Mouse (Mus musculus) limb, embryonic 12.5 days (tissue): ENCODE results near the gene BC037034. TPM values are rescaled to one million over a fixed set of nuclear protein-coding genes. Genes with fewer than 3 reads are reported as not detected.

Experiments
- ATAC-seq: fragments of 200-750 bp; cut with Nextera tagmentation; 2 replicates; pipeline ENCODE4 v1.8.0; 2017; ENCODE audit warnings: low read depth, moderate TSS enrichment; ENCODE audit not compliant: insufficient number of reproducible peaks, insufficient read depth, low FRiP score, low TSS enrichment
- H3K27ac ChIP-seq: fragments of 300-500 bp; sonication (generic); 2 replicates; pipeline ENCODE4 v1.5.1; 2016; ENCODE audit warnings: mild to moderate bottlenecking, moderate library complexity
- H3K27me3 ChIP-seq: fragments of 300-500 bp; sonication (generic); 2 replicates; pipeline ENCODE4 v1.6.1; 2016; ENCODE audit warnings: mild to moderate bottlenecking, moderate library complexity
- H3K36me3 ChIP-seq: fragments of 300-500 bp; sonication (generic); 2 replicates; pipeline ENCODE4 v1.6.1; 2016; ENCODE audit warnings: mild to moderate bottlenecking, moderate library complexity
- H3K4me1 ChIP-seq: fragments of 300-500 bp; sonication (generic); replicated peaks from 2 replicates; pipeline ENCODE4 v1.6.1; 2016
- H3K4me2 ChIP-seq: fragments of 300-500 bp; sonication (generic); 2 replicates; pipeline ENCODE4 v1.6.1; 2016; ENCODE audit warnings: mild to moderate bottlenecking, moderate library complexity
- H3K4me3 ChIP-seq: fragments of 300-500 bp; sonication (generic); replicated peaks from 2 replicates; pipeline ENCODE4 v1.5.1; 2016; ENCODE audit warnings: mild to moderate bottlenecking
- H3K9ac ChIP-seq: fragments of 300-500 bp; sonication (generic); replicated peaks from 2 replicates; pipeline ENCODE4 v1.6.1; 2016; ENCODE audit warnings: mild to moderate bottlenecking, moderate library complexity
- H3K9me3 ChIP-seq: fragments of 300-500 bp; sonication (generic); 2 replicates; pipeline ENCODE4 v1.6.1; 2016; ENCODE audit warnings: mild to moderate bottlenecking, moderate library complexity
- WGBS: fragments of 180-500 bp; shearing (Covaris S2); methylation state at CpG from one replicate; pipeline ENCODE4 v1.1.7; 2016; 5-methylcytosine and 5-hydroxymethylcytosine counted together
- polyA plus RNA-seq: library from polyadenylated mRNA; unstranded; fragments of >200 nt; fragmentation: Nextera tagmentation; extraction: Ambion mirVana; gene quantifications from 2 replicates; pipeline ENCODE4 v1.2.1, GENCODE M21; 2016

BC037034 gene
- 9.7 and 11.0 TPM in 2 replicates for polyA plus RNA-seq

DNA sequence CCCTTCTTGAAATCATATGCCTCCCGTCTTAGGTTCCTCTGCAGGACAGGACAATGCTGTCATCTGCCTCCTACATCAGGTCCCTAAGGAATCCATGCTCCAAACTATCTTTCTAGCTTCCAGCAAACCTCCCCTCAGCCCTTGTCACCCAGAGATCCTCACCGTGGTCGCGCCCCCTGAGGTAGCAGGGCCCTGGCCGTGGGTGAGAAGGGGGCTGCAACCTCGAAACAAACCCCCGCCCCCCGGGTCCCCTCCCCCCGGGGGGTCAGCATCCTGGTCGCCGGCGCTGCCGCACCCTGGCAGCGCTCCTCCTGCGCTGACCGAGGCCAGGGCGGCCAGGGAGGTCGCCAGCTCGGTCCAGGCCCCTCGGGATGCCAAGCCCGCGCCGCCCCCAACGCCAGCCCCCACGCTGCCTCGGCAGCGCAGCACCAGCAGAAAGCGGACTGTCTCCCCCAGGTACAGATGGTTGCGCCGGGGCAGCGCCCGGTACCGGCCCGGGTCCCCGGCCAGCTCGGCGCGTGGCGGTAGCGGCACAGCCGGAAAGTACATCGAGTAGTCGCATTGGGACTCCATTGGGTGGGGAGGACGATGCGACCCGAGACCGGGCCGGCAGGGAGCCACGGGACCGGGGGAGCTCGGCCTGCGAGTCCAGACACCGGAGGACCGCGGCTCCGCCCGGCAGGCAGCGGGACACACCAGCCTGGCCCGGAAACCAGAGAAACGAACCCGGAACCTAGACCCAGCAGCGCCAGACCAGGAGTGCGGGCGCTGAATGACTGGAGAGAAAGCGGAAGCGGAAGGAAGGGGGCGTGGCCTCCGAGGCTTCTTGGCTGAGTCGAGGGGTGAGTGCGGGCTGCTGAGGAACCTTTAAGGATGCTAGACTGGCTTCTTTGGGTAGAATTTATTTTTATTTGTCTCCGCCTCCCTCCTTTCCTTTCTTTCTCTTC lies at the start of gene BC037034:
TSS of gene BC037034 (minus strand) at position 774 of the 947 bp plus-strand sequence.
- Histone ChIP-seq H3K9ac (peak within 1 kb of the TSS; percentile 93), H3K27ac (peak within 1 kb of the TSS; percentile 76), H3K4me1 (peaks cover 13% of the 10 kb centered on the region), H3K4me3 (peak within 1 kb of the TSS; percentile 88), H3K4me2 (peak within 1 kb of the TSS; percentile 99), H3K9me3 (no peaks in the 10 kb centered on the region), H3K27me3 (no peaks in the 10 kb centered on the region), H3K36me3 (peaks cover 54% of the 10 kb centered on the region)
- peak; percentile 79 for ATAC-seq
- 1% methylated on average over 65 of the region's 71 CpGs for WGBS

DNA sequence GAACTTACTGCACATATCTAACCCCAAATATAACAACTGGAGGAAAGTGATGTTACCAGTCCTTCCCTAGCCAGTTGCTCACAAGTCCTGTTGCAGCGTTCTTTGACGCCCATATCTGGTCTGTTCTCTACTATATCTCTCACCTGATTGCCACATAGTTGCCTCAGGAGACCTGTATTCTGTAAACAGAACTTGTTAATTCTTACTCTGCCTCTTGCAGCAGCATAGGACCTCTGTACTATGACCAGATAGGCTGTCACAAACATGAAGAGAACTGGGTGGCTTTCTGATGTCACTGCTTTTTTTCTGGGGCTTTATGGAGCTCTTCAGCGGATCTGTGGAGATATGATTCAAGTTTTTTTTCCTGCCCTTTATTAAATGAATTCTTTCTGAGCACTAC lies 49.0 kb upstream of the BC037034 start:
- H3K27me3 ChIP-seq = no peaks in the 10 kb centered on the region
- no peaks in the 10 kb centered on the region for H3K4me1 ChIP-seq

DNA sequence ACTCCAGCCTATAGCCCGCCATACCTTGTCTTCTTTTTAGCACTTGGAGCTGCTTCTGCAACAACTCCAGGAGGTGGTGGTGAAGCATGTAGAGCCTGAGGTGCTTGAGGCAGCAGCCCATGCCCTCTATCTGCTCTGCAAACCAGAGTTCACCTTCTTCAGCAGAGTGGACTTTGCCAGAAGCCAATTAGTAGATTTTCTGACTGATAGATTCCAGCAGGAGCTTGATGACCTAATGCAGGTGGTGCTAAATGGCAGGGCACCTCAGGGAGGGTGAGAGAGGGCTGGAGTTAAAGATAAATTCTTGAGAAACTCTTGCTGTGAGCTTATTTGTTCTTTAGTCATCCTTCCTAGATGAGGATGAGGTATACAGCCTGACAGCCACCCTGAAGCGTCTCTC lies 35.8 kb upstream of the BC037034 start:
- no peak for ATAC-seq
- Histone ChIP-seq H3K27me3 (no peaks in the 10 kb centered on the region), H3K27ac (no peak overlapping the region), H3K4me3 (no peak overlapping the region), H3K4me1 (no peaks in the 10 kb centered on the region), H3K9me3 (no peaks in the 10 kb centered on the region), H3K36me3 (no peaks in the 10 kb centered on the region), H3K9ac (no peak overlapping the region), H3K4me2 (no peak overlapping the region)
- 81% methylated on average over 2 of the region's 2 CpGs for WGBS

More for the DNA sequence above, 49.0 kb upstream of the BC037034 start:
- Histone ChIP-seq H3K9ac (no peak overlapping the region), H3K27ac (no peak overlapping the region), H3K36me3 (no peaks in the 10 kb centered on the region), H3K4me2 (no peak overlapping the region), H3K9me3 (no peaks in the 10 kb centered on the region), H3K4me3 (no peak overlapping the region)
- no peak for ATAC-seq
- WGBS = 85% methylated on average over 3 of the region's 3 CpGs

DNA sequence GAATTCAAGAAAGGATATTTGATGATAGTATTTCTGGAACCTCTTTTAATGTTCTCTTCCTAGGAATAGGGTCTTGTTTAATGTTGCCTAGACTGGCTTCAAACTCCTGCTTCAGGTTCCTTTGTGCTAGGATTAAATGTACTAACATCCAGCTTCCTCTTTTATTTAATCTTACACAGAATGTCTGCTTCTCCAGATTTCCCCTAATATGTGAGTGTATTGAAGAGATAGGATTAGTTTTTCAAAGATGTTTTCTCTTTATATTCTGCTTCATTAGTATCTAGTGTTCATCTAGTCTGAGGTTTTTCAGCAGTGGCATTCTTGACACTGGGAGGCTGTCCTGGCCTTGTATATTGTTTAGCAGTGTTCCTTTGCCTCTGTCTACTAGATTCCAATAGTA lies 30.3 kb upstream of the BC037034 start:
- no peaks in the 10 kb centered on the region for H3K36me3 ChIP-seq
- no peak overlapping the region for H3K4me3 ChIP-seq
- no peaks in the 10 kb centered on the region for H3K4me1 ChIP-seq
- H3K9ac ChIP-seq = no peak overlapping the region
- H3K9me3 ChIP-seq = no peaks in the 10 kb centered on the region
- ATAC-seq = no peak
- H3K27me3 ChIP-seq = no peaks in the 10 kb centered on the region
- H3K4me2 ChIP-seq = no peak overlapping the region
- H3K27ac ChIP-seq = no peak overlapping the region

DNA sequence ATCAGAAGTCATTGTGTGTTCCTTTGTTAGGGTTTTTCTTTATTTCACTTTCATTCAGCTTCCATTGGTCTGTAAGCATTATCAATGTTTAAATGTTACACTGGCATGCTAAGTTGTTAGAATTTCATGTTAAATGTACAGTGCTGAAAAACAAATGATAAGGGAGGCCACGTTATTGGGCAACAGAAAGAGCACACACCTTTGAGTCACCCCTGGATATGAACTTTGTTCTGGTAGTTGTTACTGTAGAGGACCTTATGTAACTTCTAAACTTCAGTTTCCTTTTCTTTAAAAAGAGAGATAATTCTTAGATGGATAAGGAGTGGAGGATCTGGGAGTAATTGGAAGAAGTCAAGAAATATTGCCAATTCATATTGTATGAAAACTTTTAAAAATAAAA lies 27.8 kb upstream of the BC037034 start:
- no peak for ATAC-seq
- H3K9me3 ChIP-seq = no peaks in the 10 kb centered on the region
- no peak overlapping the region for H3K4me3 ChIP-seq
- no peaks in the 10 kb centered on the region for H3K27me3 ChIP-seq
- H3K4me1 ChIP-seq = no peaks in the 10 kb centered on the region
- H3K9ac ChIP-seq = no peak overlapping the region
- H3K36me3 ChIP-seq = no peaks in the 10 kb centered on the region
- no peak overlapping the region for H3K27ac ChIP-seq
- WGBS = 75% methylated on average over 1 of the region's 1 CpGs
- H3K4me2 ChIP-seq = no peak overlapping the region

DNA sequence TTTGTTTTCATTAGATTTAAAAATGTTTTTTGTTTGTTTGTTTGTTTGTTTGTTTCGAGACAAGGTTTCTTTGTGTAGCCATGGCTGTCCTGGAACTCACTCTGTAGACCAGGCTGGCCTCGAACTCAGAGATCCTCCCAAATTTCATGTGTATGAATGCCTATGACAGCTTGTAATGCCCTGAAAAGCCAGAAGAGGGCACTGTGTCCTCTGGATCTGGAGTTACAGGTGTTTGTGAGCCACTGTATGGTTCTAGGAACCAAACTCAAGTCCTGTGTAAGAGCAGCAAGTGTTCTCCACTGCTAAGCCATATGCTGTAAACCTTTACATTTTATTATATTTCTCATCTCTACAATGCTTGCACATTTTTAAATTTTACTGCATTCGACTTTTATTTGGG lies 24.0 kb upstream of the BC037034 start:
- Histone ChIP-seq H3K9me3 (no peaks in the 10 kb centered on the region), H3K36me3 (no peaks in the 10 kb centered on the region), H3K4me2 (no peak overlapping the region), H3K27ac (no peak overlapping the region), H3K4me3 (no peak overlapping the region), H3K9ac (no peak overlapping the region), H3K4me1 (no peaks in the 10 kb centered on the region), H3K27me3 (no peaks in the 10 kb centered on the region)
- 83% methylated on average over 3 of the region's 3 CpGs for WGBS
- no peak for ATAC-seq

DNA sequence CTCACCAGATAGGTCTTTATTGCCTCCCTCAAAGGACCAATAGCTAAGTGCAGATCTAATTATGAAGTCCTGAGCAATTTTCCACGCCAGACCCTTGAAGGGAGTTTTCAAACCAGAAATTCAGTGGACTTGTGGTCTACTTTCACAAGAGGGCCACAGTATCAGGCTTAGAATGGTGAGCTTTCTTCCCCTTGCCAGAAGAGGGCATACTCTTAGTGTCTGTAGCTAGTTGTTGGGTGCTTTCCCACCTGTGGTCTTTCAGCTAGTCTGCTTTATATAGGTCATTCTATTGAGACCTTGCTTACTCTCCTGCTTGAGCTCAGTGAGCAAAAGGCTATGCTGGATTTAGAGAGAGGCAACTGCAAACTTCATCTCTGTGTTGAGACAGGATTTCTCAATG lies 19.7 kb upstream of the BC037034 start:
- H3K9ac ChIP-seq = no peak overlapping the region
- 57% methylated on average over 1 of the region's 1 CpGs for WGBS
- H3K4me3 ChIP-seq = no peak overlapping the region
- no peak for ATAC-seq
- H3K4me1 ChIP-seq = peaks cover 7% of the 10 kb centered on the region
- H3K27me3 ChIP-seq = 0 out of 2 replicates have a peak, but pooled peaks cover 4% of the 10 kb centered on the region
- no peak overlapping the region for H3K4me2 ChIP-seq
- H3K27ac ChIP-seq = no peak overlapping the region
- peaks cover 8% of the 10 kb centered on the region for H3K9me3 ChIP-seq
- no peaks in the 10 kb centered on the region for H3K36me3 ChIP-seq

DNA sequence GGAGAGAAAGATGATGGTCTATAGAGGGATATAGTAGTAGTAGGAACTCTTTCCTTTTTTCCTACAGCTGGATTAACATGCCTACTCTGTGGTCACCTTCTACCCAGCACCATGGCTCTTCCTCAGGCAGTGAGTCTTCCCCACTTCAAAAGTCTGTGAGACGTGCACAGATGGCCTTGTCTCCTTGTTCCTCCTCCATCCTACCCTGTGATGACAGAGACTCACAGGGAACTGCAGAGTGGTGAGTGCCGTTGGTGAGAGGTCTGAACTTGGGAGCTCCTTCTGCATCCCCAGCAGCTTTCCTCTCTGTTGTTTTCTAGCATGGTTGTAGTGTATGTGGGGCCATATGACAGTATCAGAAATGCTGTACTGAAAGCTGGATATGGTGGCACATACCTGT lies 18.0 kb upstream of the BC037034 start:
- Histone ChIP-seq H3K9me3 (peaks cover 8% of the 10 kb centered on the region), H3K36me3 (peaks cover 15% of the 10 kb centered on the region)
- 72% methylated on average over 2 of the region's 2 CpGs for WGBS

DNA sequence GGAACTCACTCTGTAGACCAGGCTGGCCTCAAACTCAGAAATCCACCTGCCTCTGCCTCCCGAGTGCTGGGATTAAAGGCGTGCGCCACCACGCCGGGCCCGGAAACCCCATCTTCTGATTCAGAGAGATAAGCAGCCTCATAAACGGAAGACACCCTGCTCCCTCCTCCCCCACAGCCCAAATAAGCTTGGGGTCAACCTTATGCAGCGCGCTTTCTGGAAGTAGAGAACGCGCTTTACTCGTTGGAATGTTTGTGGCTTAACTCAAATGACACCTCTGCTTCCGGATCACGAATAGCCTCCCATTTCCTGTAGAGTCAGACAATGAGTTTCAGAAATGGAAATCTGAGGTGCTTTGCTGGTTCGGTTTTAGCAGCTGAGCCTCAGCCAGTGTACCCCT lies 17.0 kb upstream of the BC037034 start:
- WGBS = 89% methylated on average over 15 of the region's 15 CpGs
- peaks cover 25% of the 10 kb centered on the region for H3K36me3 ChIP-seq

More for the DNA sequence above, 18.0 kb upstream of the BC037034 start:
- Histone ChIP-seq H3K4me3 (no peak overlapping the region), H3K4me2 (no peak overlapping the region), H3K27ac (no peak overlapping the region), H3K9ac (no peak overlapping the region), H3K4me1 (peaks cover 23% of the 10 kb centered on the region), H3K27me3 (0 out of 2 replicates have a peak, but pooled peaks cover 4% of the 10 kb centered on the region)
- ATAC-seq = no peak

DNA sequence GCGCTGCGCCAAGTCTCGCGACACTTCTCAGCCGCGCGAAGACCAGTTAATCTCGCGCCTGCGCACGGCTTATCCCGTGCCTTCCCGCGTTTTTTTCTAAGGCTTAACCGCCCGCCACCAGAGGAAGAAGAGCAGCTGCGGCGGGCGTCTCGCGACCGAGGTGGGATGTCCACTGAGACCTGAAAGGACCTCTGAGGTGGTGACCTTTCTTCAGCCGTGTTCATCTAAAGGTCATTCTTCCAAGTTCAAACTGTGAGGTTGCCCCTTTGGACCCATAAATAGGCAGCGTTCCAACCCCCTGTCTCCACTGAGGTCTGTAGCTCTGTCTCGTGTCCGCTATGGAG lies 16.6 kb upstream of the BC037034 start:
- ATAC-seq = no peak
- Histone ChIP-seq H3K4me2 (peak overlapping the region; percentile 93), H3K27me3 (0 out of 2 replicates have a peak, but pooled peaks cover 4% of the 10 kb centered on the region), H3K4me1 (peaks cover 37% of the 10 kb centered on the region), H3K27ac (no peak overlapping the region), H3K9ac (no peak overlapping the region), H3K4me3 (peak overlapping the region; percentile 74), H3K9me3 (peaks cover 8% of the 10 kb centered on the region), H3K36me3 (peaks cover 29% of the 10 kb centered on the region)
- 25% methylated on average over 26 of the region's 26 CpGs for WGBS

More for the DNA sequence above, 17.0 kb upstream of the BC037034 start:
- H3K4me1 ChIP-seq = peaks cover 32% of the 10 kb centered on the region
- H3K27ac ChIP-seq = no peak overlapping the region
- peaks cover 8% of the 10 kb centered on the region for H3K9me3 ChIP-seq
- no peak overlapping the region for H3K9ac ChIP-seq
- no peak for ATAC-seq
- H3K27me3 ChIP-seq = 0 out of 2 replicates have a peak, but pooled peaks cover 4% of the 10 kb centered on the region
- no peak overlapping the region for H3K4me3 ChIP-seq
- no peak overlapping the region for H3K4me2 ChIP-seq

DNA sequence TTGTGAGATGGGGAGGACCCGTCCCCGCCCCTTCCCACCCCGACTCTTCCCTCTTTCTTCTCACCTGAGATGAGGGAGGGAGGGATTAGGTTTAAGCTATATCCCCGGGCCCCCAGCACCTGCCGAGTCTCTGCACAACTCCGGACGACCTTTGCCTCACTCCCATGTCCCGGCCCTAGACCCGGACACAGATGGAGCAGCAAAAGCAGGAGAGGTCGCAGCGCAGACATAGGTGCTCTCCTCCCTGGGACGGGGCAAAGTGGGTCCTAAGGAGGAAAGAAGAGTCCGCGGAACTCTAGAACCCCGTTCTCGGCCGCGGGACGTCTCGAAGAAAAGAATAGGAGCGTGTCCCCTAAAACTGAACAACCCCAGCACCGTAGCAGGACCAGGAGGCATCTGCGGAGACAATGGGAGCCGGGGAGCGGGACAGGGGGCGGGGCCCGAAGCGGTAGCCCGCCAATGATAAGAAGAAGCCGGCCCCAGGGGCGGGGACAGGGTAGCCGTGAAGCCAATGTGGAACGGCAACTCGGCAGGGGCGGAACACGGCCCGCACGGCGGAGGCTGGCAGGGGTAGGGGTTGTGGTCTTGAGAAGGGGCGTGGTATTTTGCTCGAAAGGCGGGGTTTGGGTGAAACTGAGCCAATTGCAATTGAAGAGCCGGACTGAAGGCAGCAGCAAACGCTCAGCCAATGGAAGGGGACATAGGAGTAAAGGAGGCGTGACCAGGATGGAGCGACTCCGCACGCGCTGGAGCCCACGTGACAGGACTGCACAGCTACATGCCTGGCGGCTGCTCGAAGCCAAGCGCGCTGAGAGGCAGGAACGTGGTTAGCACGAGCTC lies 16.0 kb upstream of the BC037034 start, which contains the start of the genes Gm43720, Gpc2 and Stag3:
TSS of gene Gm43720 (minus strand) at position 374 of the 840 bp plus-strand sequence.
TSS of gene Gpc2 (minus strand) at position 421 of the 840 bp plus-strand sequence.
TSS of gene Stag3 (plus strand) at position 656 of the 840 bp plus-strand sequence.
- WGBS = under 1% methylated on average over 56 of the region's 56 CpGs

More for the DNA sequence above, 16.0 kb upstream of the BC037034 start, which contains the start of the genes Gm43720, Gpc2 and Stag3:
- peak within 1 kb of the TSS; percentile 93 for H3K4me2 ChIP-seq
- peak; percentile 99 for ATAC-seq
- peak within 1 kb of the TSS; percentile 81 for H3K9ac ChIP-seq
- H3K27me3 ChIP-seq = 0 out of 2 replicates have a peak, but pooled peaks cover 4% of the 10 kb centered on the region
- peaks cover 8% of the 10 kb centered on the region for H3K9me3 ChIP-seq
- H3K4me3 ChIP-seq = peak within 1 kb of the TSS; percentile 74
- H3K27ac ChIP-seq = peak within 1 kb of the TSS; percentile 76
- peaks cover 35% of the 10 kb centered on the region for H3K36me3 ChIP-seq
- peaks cover 42% of the 10 kb centered on the region for H3K4me1 ChIP-seq
